Mouse (Mus musculus) hindbrain, embryonic 11.5 days (tissue): ENCODE data around the gene Ifi203. TPM values are rescaled to one million over a fixed set of nuclear protein-coding genes. Genes with fewer than 3 reads are reported as not detected.
"Not testable (repeated sequence)": the region's sequence is repeated elsewhere in the genome, so short reads cannot be mapped to it uniquely, and the experiment has no call there.

Experiments
- ATAC-seq: fragments of 200-750 bp; cut with Nextera tagmentation; 2 replicates; pipeline ENCODE4 v1.8.0; 2017; ENCODE audit warnings: mild to moderate bottlenecking, moderate TSS enrichment, moderate library complexity; ENCODE audit not compliant: low FRiP score
- DNase-seq: peaks from one replicate; pipeline ENCODE4 v3.0.0-alpha.2; 2015; ENCODE audit warnings: low spot score
- H3K27ac ChIP-seq: fragments of 300-500 bp; sonication (generic); 2 replicates; pipeline ENCODE4 v1.5.1; 2014; ENCODE audit warnings: mild to moderate bottlenecking, low read depth, low read length
- H3K27me3 ChIP-seq: fragments of 300-500 bp; sonication (generic); 2 replicates; pipeline ENCODE4 v1.6.1; 2014; ENCODE audit warnings: mild to moderate bottlenecking, low read length, moderate library complexity, mixed read lengths; ENCODE audit not compliant: control insufficient read depth, insufficient read depth
- H3K36me3 ChIP-seq: fragments of 300-500 bp; sonication (generic); 2 replicates; pipeline ENCODE4 v1.6.1; 2014; ENCODE audit warnings: mild to moderate bottlenecking, low read length, moderate library complexity, mixed read lengths; ENCODE audit not compliant: control insufficient read depth, insufficient read depth
- H3K4me1 ChIP-seq: fragments of 300-500 bp; sonication (generic); replicated peaks from 2 replicates; pipeline ENCODE4 v1.6.1; 2014; ENCODE audit warnings: low read length, mixed read lengths; ENCODE audit not compliant: control insufficient read depth, insufficient read depth
- H3K4me2 ChIP-seq: fragments of 300-500 bp; sonication (generic); replicated peaks from 2 replicates; pipeline ENCODE4 v1.6.1; 2014; ENCODE audit warnings: mild to moderate bottlenecking, low read depth, low read length
- H3K4me3 ChIP-seq: fragments of 300-500 bp; sonication (generic); 2 replicates; pipeline ENCODE4 v1.5.1; 2014; ENCODE audit warnings: low read depth, low read length
- H3K9ac ChIP-seq: fragments of 300-500 bp; sonication (generic); 2 replicates; pipeline ENCODE4 v1.6.1; 2014; ENCODE audit warnings: low read depth, low read length
- H3K9me3 ChIP-seq: fragments of 300-500 bp; sonication (generic); 2 replicates; pipeline ENCODE4 v1.6.1; 2016; ENCODE audit warnings: low read length; ENCODE audit not compliant: control insufficient read depth
- WGBS: fragments of 180-500 bp; shearing (Covaris S2); extraction: QIAGEN DNeasy Blood & Tissue Kit; methylation state at CpG from one replicate; pipeline ENCODE4 v1.1.7; 2014; 5-methylcytosine and 5-hydroxymethylcytosine counted together
- polyA plus RNA-seq: library from polyadenylated mRNA; unstranded; fragments of >200 nt; fragmentation: Nextera tagmentation; extraction: Ambion mirVana; gene quantifications from 2 replicates; pipeline ENCODE4 v1.2.1, GENCODE M21; 2014

The Ifi203 gene
- polyA plus RNA-seq, 1 experiment from 2014 or later: 0.23 TPM

DNA sequence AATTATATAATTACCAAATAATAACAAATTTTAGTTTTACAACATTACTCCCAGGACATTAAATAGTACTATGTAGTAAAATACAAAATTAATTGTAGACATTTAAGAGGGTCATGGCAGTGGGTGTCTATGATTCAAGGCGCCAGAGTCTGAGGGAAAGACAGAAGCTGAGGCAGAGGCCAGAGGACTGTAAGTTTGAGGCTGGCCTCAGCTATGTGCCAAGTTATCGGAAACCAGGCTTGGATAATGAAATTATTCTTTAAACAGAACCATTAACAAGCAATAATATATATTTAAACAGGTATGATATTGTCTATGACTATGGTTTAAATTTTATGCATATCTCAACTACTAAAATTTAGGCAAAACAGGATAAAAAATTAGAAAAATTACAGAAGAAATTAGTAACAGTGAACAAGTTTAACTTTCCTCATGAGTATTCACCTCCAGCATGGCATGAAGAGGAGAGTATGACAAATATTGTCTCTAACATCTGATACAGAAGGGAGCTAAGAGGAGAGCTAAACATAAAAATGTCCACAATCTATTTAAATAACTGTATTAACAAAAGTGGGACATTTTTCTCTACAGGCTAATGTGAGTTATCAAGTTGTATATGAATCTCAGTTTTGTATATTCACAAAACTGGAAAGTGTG is 30.5 kb downstream of the Ifi203 start:
- Histone ChIP-seq H3K36me3 (no peaks in the 10 kb centered on the region), H3K4me3 (no peak overlapping the region), H3K27me3 (no peaks in the 10 kb centered on the region), H3K4me2 (no peak overlapping the region), H3K27ac (no peak overlapping the region), H3K9me3 (no peaks in the 10 kb centered on the region), H3K4me1 (no peaks in the 10 kb centered on the region), H3K9ac (no peak overlapping the region)
- DNase-seq (no peak), ATAC-seq (no peak)
- 87% methylated on average over 2 of the region's 2 CpGs for WGBS

DNA sequence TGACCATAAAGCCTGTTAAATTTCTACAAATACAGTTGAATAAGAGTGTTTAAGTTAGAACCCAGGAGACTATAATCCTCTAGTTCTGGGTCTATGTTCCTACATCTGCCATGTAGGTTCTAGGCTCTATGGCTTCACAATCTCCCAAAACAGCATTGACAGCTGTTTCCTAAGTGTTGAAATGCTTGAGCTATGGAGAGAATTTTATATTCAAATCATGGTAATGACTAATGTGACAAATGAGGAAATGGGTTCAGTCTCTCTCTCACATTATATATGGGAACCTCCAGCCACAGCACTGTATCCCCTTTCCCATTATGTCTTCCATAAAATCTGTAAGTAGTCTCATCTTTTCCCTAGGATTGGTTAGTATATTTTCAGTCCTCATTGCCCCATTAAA is 34.1 kb downstream of the Ifi203 start:
- not testable (repeated sequence) for H3K9ac ChIP-seq, H3K27ac ChIP-seq, H3K36me3 ChIP-seq, H3K4me1 ChIP-seq, H3K4me3 ChIP-seq, H3K4me2 ChIP-seq, H3K27me3 ChIP-seq, H3K9me3 ChIP-seq, DNase-seq, ATAC-seq

DNA sequence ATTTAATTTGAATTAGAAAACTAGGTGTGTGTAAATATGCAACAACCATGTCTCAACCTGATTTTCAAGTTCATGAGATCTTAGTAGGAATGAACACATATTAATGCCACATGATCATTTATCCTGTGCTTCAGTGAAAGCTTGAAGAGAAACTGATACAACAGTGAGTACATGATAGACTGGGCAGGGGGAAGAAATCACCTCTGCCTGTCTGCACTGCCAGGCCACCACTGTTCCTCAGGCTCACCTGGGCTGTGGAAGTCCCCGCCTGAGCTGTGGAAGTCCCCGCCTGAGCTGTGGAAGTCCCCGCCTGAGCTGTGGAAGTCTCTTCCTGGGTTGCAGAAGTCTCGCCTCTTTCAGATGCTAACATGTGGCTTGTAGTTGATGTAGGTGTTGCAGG is 36.6 kb downstream of the Ifi203 start:
- not testable (repeated sequence) for H3K4me1 ChIP-seq, H3K36me3 ChIP-seq, H3K4me3 ChIP-seq, DNase-seq, H3K9ac ChIP-seq, H3K4me2 ChIP-seq, H3K27me3 ChIP-seq, H3K9me3 ChIP-seq, ATAC-seq, H3K27ac ChIP-seq
- WGBS: 82% methylated on average over 3 of the region's 4 CpGs

DNA sequence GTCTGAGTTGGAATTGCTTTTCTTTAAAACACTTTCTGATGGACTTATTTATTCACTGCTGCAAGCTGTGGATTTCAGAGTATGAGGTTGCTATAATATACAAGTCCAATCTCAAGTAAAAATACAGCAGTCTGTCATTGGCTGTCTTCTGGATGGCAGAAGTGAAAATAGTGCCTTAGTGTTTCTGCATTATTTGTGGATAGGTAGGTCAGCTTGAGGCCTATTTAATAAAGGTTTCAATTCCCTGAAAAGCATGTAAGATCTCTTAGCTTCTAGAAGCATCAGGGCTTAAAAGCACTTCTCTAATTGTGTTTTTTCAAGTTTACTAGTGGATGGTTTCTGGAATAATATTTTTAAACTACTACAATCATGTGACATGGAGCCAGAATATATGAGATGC is 52.7 kb downstream of the Ifi203 start:
- H3K9ac ChIP-seq, DNase-seq, ATAC-seq: not testable (repeated sequence)

DNA sequence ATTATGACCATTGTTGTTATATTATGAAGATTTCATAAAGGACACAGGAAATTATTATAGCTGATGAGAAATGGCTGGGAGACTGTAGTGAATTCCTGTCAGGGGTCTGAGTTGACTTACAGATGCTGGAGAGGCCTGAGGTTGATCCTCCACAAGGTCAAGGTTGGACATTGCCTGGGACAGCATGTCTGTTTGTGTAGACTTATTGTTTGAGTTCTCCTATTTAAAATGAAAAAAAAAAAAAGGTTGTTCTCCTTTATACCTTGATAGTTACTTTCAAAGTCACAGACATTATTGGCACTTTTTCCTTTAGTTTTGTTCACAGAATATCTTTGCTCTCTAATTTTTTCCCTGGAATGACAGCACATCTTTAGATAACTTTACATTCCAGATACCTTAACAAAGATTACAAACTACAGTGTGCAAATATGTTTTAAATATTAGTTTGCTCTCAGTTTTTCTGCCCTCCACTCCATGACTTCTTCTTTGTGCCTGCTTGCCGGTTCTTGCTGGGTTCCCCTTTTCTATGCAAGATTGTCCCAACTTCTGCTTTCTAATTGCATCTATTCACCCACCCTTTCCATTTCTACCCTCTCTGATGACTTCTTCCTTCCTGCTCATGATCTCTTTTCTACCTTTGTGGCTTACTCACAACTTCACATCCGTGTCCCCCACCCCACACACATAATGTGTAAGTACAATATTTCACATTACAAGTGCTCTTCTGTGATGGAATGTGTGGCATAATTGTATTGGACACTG is 55.3 kb downstream of the Ifi203 start:
- ATAC-seq, H3K4me1 ChIP-seq, H3K27ac ChIP-seq, H3K9me3 ChIP-seq, H3K9ac ChIP-seq, H3K27me3 ChIP-seq, H3K4me3 ChIP-seq, H3K4me2 ChIP-seq, DNase-seq, H3K36me3 ChIP-seq: not testable (repeated sequence)
- WGBS: 67% methylated on average over 1 of the region's 2 CpGs

More for the DNA sequence above, 52.7 kb downstream of the Ifi203 start:
- H3K9me3 ChIP-seq, H3K36me3 ChIP-seq, H3K4me2 ChIP-seq, H3K27me3 ChIP-seq, H3K4me3 ChIP-seq, H3K27ac ChIP-seq, H3K4me1 ChIP-seq: not testable (repeated sequence)

DNA sequence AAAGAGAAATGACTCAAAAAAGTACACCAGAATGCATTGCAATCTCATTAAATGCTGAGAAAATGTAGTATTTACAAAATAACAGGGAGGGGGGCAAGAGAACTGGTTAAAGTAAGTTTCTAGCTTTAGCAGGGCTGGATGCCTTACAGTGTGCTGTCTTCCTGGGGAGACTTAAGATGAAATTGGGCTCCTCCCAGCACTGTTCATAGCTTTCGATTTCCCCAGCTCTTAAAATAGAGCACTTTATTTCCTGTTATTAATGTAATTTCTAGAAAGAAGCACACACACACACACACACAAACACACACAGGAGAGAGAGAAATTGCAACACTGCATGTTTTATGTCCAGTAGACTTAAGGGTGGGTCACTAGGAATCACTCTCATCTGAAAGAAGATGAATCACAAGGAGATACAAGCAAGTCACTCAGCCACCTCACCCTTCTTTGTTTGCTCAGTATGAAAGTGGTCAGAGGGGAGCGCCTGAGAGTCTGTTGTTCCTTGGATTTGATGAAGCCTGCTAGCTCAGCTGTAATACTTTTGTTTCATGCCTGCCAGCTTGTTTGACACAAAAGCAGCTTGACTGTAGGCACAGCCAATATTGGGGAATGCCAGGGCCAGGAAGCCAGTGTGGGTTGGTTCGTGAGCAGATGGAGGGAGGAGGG is 62.3 kb downstream of the Ifi203 start:
- H3K9me3 ChIP-seq, DNase-seq, H3K27me3 ChIP-seq, H3K4me2 ChIP-seq, H3K4me1 ChIP-seq, H3K9ac ChIP-seq, H3K36me3 ChIP-seq, ATAC-seq, H3K27ac ChIP-seq, H3K4me3 ChIP-seq: not testable (repeated sequence)
- WGBS: 59% methylated on average over 3 of the region's 3 CpGs

DNA sequence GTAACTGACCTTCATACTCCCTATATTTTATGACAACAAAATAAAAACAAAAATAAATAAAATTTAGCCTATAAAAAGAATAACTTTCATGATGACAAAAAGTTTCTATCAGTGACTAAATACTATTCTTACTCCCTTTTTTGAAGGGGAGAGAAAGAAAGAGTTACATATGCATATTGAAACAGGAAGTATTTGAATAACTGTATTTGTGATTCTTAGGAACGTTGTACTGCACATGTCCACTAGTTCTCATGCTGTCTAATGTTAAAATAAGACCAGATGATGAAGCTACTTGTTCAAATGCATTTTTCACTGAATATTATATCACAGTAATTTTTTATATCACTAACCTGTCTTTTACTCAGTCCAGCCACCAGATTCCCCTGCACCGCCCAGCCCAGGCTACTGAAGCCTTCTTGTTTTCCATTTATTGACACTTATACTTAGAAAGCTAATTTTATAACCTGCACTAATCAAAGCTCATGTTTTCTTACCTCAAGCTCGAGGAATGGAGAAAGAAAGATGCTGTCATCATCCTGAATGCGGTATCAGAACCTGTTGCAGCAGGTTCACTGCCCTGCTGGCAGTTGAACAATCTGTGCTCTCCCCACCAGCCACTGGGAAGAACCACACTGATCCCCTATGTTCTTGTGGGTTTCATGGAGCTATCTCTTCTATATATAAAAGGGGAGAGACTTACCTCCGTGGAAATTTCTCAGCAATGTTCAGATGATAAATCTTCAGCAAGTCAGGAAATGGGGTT is 63.1 kb downstream of the Ifi203 start:
- not testable (repeated sequence) for H3K4me2 ChIP-seq, H3K9me3 ChIP-seq, H3K4me1 ChIP-seq, H3K27ac ChIP-seq, H3K27me3 ChIP-seq, DNase-seq, H3K9ac ChIP-seq, H3K4me3 ChIP-seq, ATAC-seq, H3K36me3 ChIP-seq
- 78% methylated on average over 5 of the region's 5 CpGs for WGBS

DNA sequence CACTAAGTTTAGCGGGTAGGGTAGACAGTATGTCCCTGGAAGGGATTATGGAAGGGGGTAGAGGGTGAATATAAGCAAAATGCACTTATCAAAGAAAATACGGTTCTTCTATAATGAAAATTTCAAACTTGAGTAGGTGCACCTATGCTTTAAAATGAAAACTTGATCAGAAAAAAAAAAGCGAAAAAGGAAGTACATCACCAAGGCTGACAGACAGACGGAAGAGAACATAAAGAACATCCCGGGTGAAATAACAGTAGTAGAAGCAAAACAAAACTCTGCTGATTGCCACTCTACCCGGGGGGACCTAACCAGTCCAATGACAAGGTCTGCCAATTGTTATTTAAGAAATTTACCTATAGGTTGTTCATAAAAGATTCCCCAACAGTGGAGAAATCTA is 64.2 kb downstream of the Ifi203 start:
- not testable (repeated sequence) for H3K9ac ChIP-seq, ATAC-seq, H3K9me3 ChIP-seq, DNase-seq, H3K4me1 ChIP-seq, H3K27me3 ChIP-seq, H3K4me2 ChIP-seq, H3K27ac ChIP-seq, H3K4me3 ChIP-seq, H3K36me3 ChIP-seq
- WGBS: 91% methylated on average over 6 of the region's 6 CpGs
